Mouse (Mus musculus) myocyte (in vitro differentiated cells): ENCODE data around the gene Zswim8. TPM values are rescaled to one million over a fixed set of nuclear protein-coding genes. Genes with fewer than 3 reads are reported as not detected.
A peak's percentile ranks its signal among the peaks of the same experiment; 100 is the strongest.

Experiments used
- H3K27me3 ChIP-seq: one replicate; pipeline ENCODE4 v1.6.1; 2011; ENCODE audit not compliant: control insufficient read depth, insufficient read depth, insufficient read length
- H3K36me3 ChIP-seq: one replicate; pipeline ENCODE4 v1.6.1; 2011; ENCODE audit not compliant: control insufficient read depth, insufficient read depth
- H3K4me2 ChIP-seq: one replicate; pipeline ENCODE4 v1.6.1; 2011; ENCODE audit warnings: low read depth, control low read depth
- H3K4me3 ChIP-seq: one replicate; pipeline ENCODE4 v1.5.1; 2011; ENCODE audit warnings: mild to moderate bottlenecking, control low read depth, moderate library complexity
- H3K79me2 ChIP-seq: one replicate; pipeline ENCODE4 v1.6.1; 2011; ENCODE audit not compliant: control insufficient read depth, insufficient read depth
- H3ac ChIP-seq: one replicate; pipeline ENCODE4 v1.6.1; 2011; ENCODE audit not compliant: control insufficient read depth, insufficient read length
- CEBPB ChIP-seq: IDR thresholded peaks from 2 replicates; pipeline ENCODE4 v1.6.1; 2011; ENCODE audit warnings: mild to moderate bottlenecking, moderate library complexity; ENCODE audit not compliant: poor library complexity, insufficient read depth, severe bottlenecking
- E2F4 ChIP-seq: IDR thresholded peaks from one replicate; pipeline ENCODE4 v1.6.1; 2011; ENCODE audit warnings: mild to moderate bottlenecking, control low read depth, moderate library complexity; ENCODE audit not compliant: insufficient read depth
- MAX ChIP-seq: IDR thresholded peaks from one replicate; pipeline ENCODE4 v1.6.1; 2011; ENCODE audit warnings: low read depth, mild to moderate bottlenecking, control low read depth
- MYOD1 ChIP-seq, 3 experiments: IDR thresholded peaks; one replicate each; pipeline ENCODE4 v1.6.1; 2011; ENCODE audit warnings: control low read depth in 2 of 3, low read depth in 2 of 3, mild to moderate bottlenecking in 2 of 3, moderate library complexity in 1 of 3; ENCODE audit not compliant: insufficient read length in 2 of 3, control insufficient read depth in 1 of 3
- MYOG ChIP-seq, 3 experiments: IDR thresholded peaks; one replicate each; pipeline ENCODE4 v1.6.1; 2011; ENCODE audit warnings: control low read depth in 2 of 3, low read depth in 2 of 3, mild to moderate bottlenecking in 2 of 3; ENCODE audit not compliant: insufficient read length in 2 of 3, control insufficient read depth in 1 of 3, insufficient read depth in 1 of 3
- POLR2A ChIP-seq: IDR thresholded peaks from one replicate; pipeline ENCODE4 v1.6.1; 2011; ENCODE audit warnings: low read depth, mild to moderate bottlenecking, control low read depth, moderate library complexity; ENCODE audit not compliant: insufficient read length
- POLR2AphosphoS2 ChIP-seq: IDR thresholded peaks from one replicate; pipeline ENCODE4 v1.6.1; 2011; ENCODE audit warnings: low read depth, control low read depth; ENCODE audit not compliant: insufficient read length
- REST ChIP-seq: IDR thresholded peaks from one replicate; pipeline ENCODE4 v1.6.1; 2011; ENCODE audit warnings: mild to moderate bottlenecking, control low read depth, moderate library complexity; ENCODE audit not compliant: insufficient read depth, insufficient read length
- SRF ChIP-seq: IDR thresholded peaks from one replicate; pipeline ENCODE4 v1.6.1; 2011; ENCODE audit warnings: low read depth; ENCODE audit not compliant: control insufficient read depth, insufficient read length
- TCF12 ChIP-seq: IDR thresholded peaks from one replicate; pipeline ENCODE4 v1.6.1; 2011; ENCODE audit warnings: mild to moderate bottlenecking, control low read depth; ENCODE audit not compliant: poor library complexity, insufficient read depth, severe bottlenecking
- TCF3 ChIP-seq: IDR thresholded peaks from one replicate; pipeline ENCODE4 v1.6.1; 2011; ENCODE audit warnings: low read depth, control low read depth; ENCODE audit not compliant: insufficient read length
- USF1 ChIP-seq: IDR thresholded peaks from one replicate; pipeline ENCODE4 v1.6.1; 2011; ENCODE audit warnings: low read depth, mild to moderate bottlenecking, control low read depth, moderate library complexity
- polyA plus RNA-seq: library from polyadenylated mRNA; unstranded; fragments of >200 nt; fragmentation: generic; extraction: Trizol; gene quantifications from one replicate; pipeline ENCODE4 v1.2.1, GENCODE M21; 2012; ENCODE audit warnings: missing spikeins

The Zswim8 gene
- polyA plus RNA-seq, 1 experiment, result 74.9 TPM

GRCm38 (mm10) chr14:20667469-20667868 lies 39.9 kb upstream of the Zswim8 start:
- peaks cover 29% of the 10 kb centered on the region for H3K79me2 ChIP-seq
- H3K27me3 ChIP-seq, result no peaks in the 10 kb centered on the region
- H3K4me3 ChIP-seq, result peak overlapping the region; percentile 25
- TF ChIP-seq TCF3 (no peak), E2F4 (no peak), CEBPB (no peak), POLR2AphosphoS2 (peak; percentile 52), MYOD1 (IDR thresholded peaks at IDR 0.05; ENCODE audit: control insufficient read depth in 1 of 3, insufficient read length in 2 of 3, low read depth in 2 of 3) (peak in 1 of 3 experiments; percentile 2), SRF (no peak), TCF12 (no peak)
- H3ac ChIP-seq, result peak overlapping the region; percentile 14
- H3K4me2 ChIP-seq, result peak overlapping the region; percentile 84
- H3K36me3 ChIP-seq, result no peaks in the 10 kb centered on the region

DNA sequence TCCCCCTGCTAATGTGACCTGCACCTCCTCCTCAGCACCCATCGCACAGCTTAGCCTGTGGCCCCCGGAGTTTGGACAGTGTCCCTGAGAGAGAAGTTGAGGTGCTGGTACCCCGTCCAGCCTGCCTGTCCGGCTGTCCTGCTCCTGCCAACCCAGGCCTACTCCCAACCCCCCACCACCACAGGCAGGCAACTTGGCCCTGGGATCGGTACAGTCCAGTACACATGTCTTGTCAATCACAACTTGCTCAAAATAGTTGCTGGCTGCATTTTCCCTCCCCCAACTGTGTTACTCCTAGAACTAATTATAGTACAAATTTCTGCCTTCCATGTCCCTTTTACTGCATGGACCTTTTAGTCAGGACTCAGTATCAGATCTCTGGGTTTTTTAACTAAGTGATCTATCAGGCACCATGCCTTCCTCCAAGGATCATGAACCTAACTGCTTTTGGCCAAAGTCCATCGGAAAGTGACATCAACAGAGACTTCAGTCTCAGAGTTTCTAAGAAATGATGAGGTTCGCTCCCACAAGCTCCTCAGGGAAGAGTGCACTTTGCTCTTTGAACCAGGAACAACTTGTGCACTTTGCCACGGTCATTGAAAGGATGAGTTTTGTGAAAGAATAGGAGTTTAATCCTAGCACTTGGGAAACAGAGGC lies 39.1 kb upstream of the Zswim8 start, which contains the start of gene Synpo2l:
Synpo2l (minus strand) TSS at position 201 of the 657 bp plus-strand sequence.
- Histone ChIP-seq H3K79me2 (peaks cover 20% of the 10 kb centered on the region), H3ac (peak within 1 kb of the TSS; percentile 14), H3K4me3 (peak within 1 kb of the TSS; percentile 25), H3K36me3 (no peaks in the 10 kb centered on the region), H3K4me2 (peak within 1 kb of the TSS; percentile 84), H3K27me3 (no peaks in the 10 kb centered on the region)
- TF ChIP-seq CEBPB (0 out of 2 replicates have a peak, but pooled peaks have one; percentile 0), TCF3 (peak; percentile 72), POLR2A (peak; percentile 76), MAX (no peak), SRF (no peak), MYOD1 (IDR thresholded peaks at IDR 0.05; ENCODE audit: control insufficient read depth in 1 of 3, insufficient read length in 2 of 3, low read depth in 2 of 3) (peak; percentile 94 to 99 (median 98)), MYOG (IDR thresholded peaks at IDR 0.05; ENCODE audit: control insufficient read depth in 1 of 3, insufficient read depth in 1 of 3, insufficient read length in 2 of 3, low read depth in 2 of 3) (peak in 2 of 3 experiments; percentile 82 to 90), POLR2AphosphoS2 (peak; percentile 79), USF1 (no peak), TCF12 (peak; percentile 67), E2F4 (no peak), REST (no peak)

- H3K4me2 ChIP-seq, result peak overlapping the region; percentile 99
Observed at GRCm38 (mm10) chr14:20672990-20673389, 34.4 kb upstream of the Zswim8 start.

GRCm38 (mm10) chr14:20673735-20674063 lies 33.7 kb upstream of the Zswim8 start:
- Histone ChIP-seq H3K79me2 (peaks cover 38% of the 10 kb centered on the region), H3K4me3 (peak overlapping the region; percentile 73), H3K4me2 (peak overlapping the region; percentile 99), H3K36me3 (peaks cover 27% of the 10 kb centered on the region), H3K27me3 (no peaks in the 10 kb centered on the region), H3ac (peak overlapping the region; percentile 43)
- no peak for TF ChIP-seq POLR2AphosphoS2
- peak; percentile 32 for TF ChIP-seq MAX
- peak; percentile 61 for TF ChIP-seq USF1

More at GRCm38 (mm10) chr14:20672990-20673389, 34.4 kb upstream of the Zswim8 start:
- Histone ChIP-seq H3ac (no peak overlapping the region), H3K79me2 (peaks cover 32% of the 10 kb centered on the region), H3K4me3 (peak overlapping the region; percentile 73), H3K27me3 (no peaks in the 10 kb centered on the region), H3K36me3 (peaks cover 20% of the 10 kb centered on the region)
- TF ChIP-seq MAX, result no peak
- TF ChIP-seq REST, result no peak
- TF ChIP-seq USF1, result no peak
- no peak for TF ChIP-seq MYOG (IDR thresholded peaks at IDR 0.05; ENCODE audit: control insufficient read depth in 1 of 3, insufficient read depth in 1 of 3, insufficient read length in 2 of 3, low read depth in 2 of 3)
- TF ChIP-seq MYOD1 (IDR thresholded peaks at IDR 0.05; ENCODE audit: control insufficient read depth in 1 of 3, insufficient read length in 2 of 3, low read depth in 2 of 3), result no peak
- no peak for TF ChIP-seq SRF
- no peak for TF ChIP-seq POLR2AphosphoS2
- no peak for TF ChIP-seq TCF12

GRCm38 (mm10) chr14:20674064-20674833 lies 33.1 kb upstream of the Zswim8 start, which contains the start of gene Sec24c:
Gene Sec24c, plus strand, starts transcription at chr14:20674308.
- no peak for TF ChIP-seq MYOG (IDR thresholded peaks at IDR 0.05; ENCODE audit: control insufficient read depth in 1 of 3, insufficient read depth in 1 of 3, insufficient read length in 2 of 3, low read depth in 2 of 3)
- TF ChIP-seq TCF3, result no peak
- peak; percentile 46 for TF ChIP-seq SRF
- peak; percentile 89 for TF ChIP-seq POLR2AphosphoS2
- TF ChIP-seq CEBPB, result no peak
- TF ChIP-seq MYOD1 (IDR thresholded peaks at IDR 0.05; ENCODE audit: control insufficient read depth in 1 of 3, insufficient read length in 2 of 3, low read depth in 2 of 3), result no peak
- no peak for TF ChIP-seq MAX
- peak; percentile 85 for TF ChIP-seq POLR2A

More at GRCm38 (mm10) chr14:20674064-20674833, 33.1 kb upstream of the Zswim8 start, which contains the start of gene Sec24c:
- Histone ChIP-seq H3K27me3 (no peaks in the 10 kb centered on the region), H3K36me3 (peaks cover 31% of the 10 kb centered on the region), H3K4me2 (peak within 1 kb of the TSS; percentile 99), H3K79me2 (peaks cover 38% of the 10 kb centered on the region), H3K4me3 (peak within 1 kb of the TSS; percentile 73), H3ac (peak within 1 kb of the TSS; percentile 43)
